Mouse (Mus musculus): ENCODE measurements around the gene Slmap.

Slmap gene

GRCm38 (mm10) chr14:26477738-26478137 lies 57.0 kb downstream of the Slmap start:
- in situ Hi-C loops (cut with MboI, MseI): no loop called here

- in situ Hi-C loops (cut with MboI, MseI): no loop called here
These were observed 58.3 kb downstream of the Slmap start for GRCm38 (mm10) chr14:26476391-26476790.

GRCm38 (mm10) chr14:26467974-26468373 lies 66.8 kb downstream of the Slmap start:
- in situ Hi-C loops (cut with MboI, MseI): no loop called here

- in situ Hi-C loops (cut with MboI, MseI): no loop called here
These were observed 68.1 kb downstream of the Slmap start for GRCm38 (mm10) chr14:26466544-26467125.

- in situ Hi-C loops (cut with MboI, MseI): no loop called here
These were observed 68.8 kb downstream of the Slmap start for GRCm38 (mm10) chr14:26465898-26466297.

GRCm38 (mm10) chr14:26459516-26459915 lies 75.2 kb downstream of the Slmap start:
- in situ Hi-C loops (cut with MboI, MseI): no loop called here

GRCm38 (mm10) chr14:26454851-26455250 lies 79.9 kb downstream of the Slmap start:
- in situ Hi-C loops (cut with MboI, MseI): no loop called here

GRCm38 (mm10) chr14:26450036-26450800 lies 84.5 kb downstream of the Slmap start:
- in situ Hi-C loops (cut with MboI, MseI): no loop called here

- in situ Hi-C loops (cut with MboI, MseI): no loop called here
These were observed 86.2 kb downstream of the Slmap start for GRCm38 (mm10) chr14:26448581-26448980.

- in situ Hi-C loops (cut with MboI, MseI): no loop called here
These were observed 87.5 kb downstream of the Slmap start for GRCm38 (mm10) chr14:26447223-26447622.

- in situ Hi-C loops (cut with MboI, MseI): no loop called here
These were observed 88.2 kb downstream of the Slmap start for GRCm38 (mm10) chr14:26446538-26446937.

- in situ Hi-C loops (cut with MboI, MseI): no loop called here
These were observed 92.2 kb downstream of the Slmap start for GRCm38 (mm10) chr14:26442534-26442933.

- in situ Hi-C loops (cut with MboI, MseI): no loop called here
These were observed 93.5 kb downstream of the Slmap start for GRCm38 (mm10) chr14:26441041-26441812.

GRCm38 (mm10) chr14:26439996-26440395 lies 94.7 kb downstream of the Slmap start:
- in situ Hi-C loops (cut with MboI, MseI): no loop called here

GRCm38 (mm10) chr14:26437771-26438170 lies 97.0 kb downstream of the Slmap start:
- in situ Hi-C loops (cut with MboI, MseI): no loop called here

- in situ Hi-C loops (cut with MboI, MseI): no loop called here
These were observed 98.4 kb downstream of the Slmap start for GRCm38 (mm10) chr14:26436304-26436703.

GRCm38 (mm10) chr14:26432320-26432719 lies 102.4 kb downstream of the Slmap start:
- in situ Hi-C loops (cut with MboI, MseI): no loop called here

- in situ Hi-C loops (cut with MboI, MseI): no loop called here
These were observed 102.8 kb downstream of the Slmap start for GRCm38 (mm10) chr14:26431919-26432318.

GRCm38 (mm10) chr14:26420231-26420630 lies 114.5 kb downstream of the Slmap start:
- in situ Hi-C loops (cut with MboI, MseI): no loop called here

- in situ Hi-C loops (cut with MboI, MseI): no loop called here
These were observed 116.8 kb downstream of the Slmap start for GRCm38 (mm10) chr14:26417956-26418355.

- in situ Hi-C loops (cut with MboI, MseI): no loop called here
These were observed 117.6 kb downstream of the Slmap start for GRCm38 (mm10) chr14:26417088-26417487.

- in situ Hi-C loops (cut with MboI, MseI): no loop called here
These were observed 121.2 kb downstream of the Slmap start for GRCm38 (mm10) chr14:26413581-26413980.

- in situ Hi-C loops (cut with MboI, MseI): no loop called here
These were observed 128.0 kb downstream of the Slmap start for GRCm38 (mm10) chr14:26406746-26407145.
